Comparison of ENCODE assay signal across 11 mouse cellular contexts in the genomic region with DNA sequence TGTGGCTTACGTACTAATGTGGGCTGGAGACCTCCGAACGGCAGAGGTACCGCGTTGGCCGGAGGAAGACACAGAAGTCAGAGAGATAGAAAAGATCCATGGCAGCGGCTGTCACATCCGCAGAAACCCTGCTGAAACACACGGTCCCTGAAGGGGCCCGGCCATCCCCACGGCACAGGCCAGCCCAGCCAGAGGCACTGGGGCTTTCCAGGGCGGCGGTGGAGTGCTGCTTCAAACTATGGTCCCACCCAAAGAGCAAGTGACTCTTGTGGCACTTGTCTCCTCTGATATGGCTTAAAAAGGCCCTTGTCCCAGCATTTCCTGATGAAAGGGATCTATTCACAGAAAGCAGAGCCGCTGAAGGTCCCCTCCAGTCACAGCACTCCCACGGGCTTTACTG. TPM values are rescaled to one million over a fixed set of nuclear protein-coding genes. Genes with fewer than 3 reads are reported as not detected.
DNase-seq lines count a peak whose midpoint lies in the region; ATAC-seq lines count a peak whose summit lies in the region.
"Had no signal": no experiment of that assay in that cellular context is flagged by ENCODE, and none has a peak within 500 bp of the region (broad histone marks: within the 10 kb centered on the region; RNA-seq: fewer than 3 reads in every experiment).

No protein-coding gene starts in this region.

- DNase-seq in heart, adult 8-10 months (ENCODE audit: low spot score): no peak
- peak; percentile 39 for DNase-seq in brain, adult 2 months (ENCODE audit: low read depth, low spot score)
- DNase-seq in frontal cortex, postnatal 14 days (ENCODE audit: low spot score in 2 of 2): no peak
- no peak for DNase-seq in adrenal gland, postnatal 25 days
- DNase-seq in c-Kit-positive CD71-positive TER-119-positive erythroid progenitor cells, embryonic 14.5 days (ENCODE audit: low spot score): no peak
- DNase-seq: adrenal gland, adult 8-10 months; gastrocnemius, postnatal 14 days had no signal

- peak; percentile 49; the same call in 1 of the 2 replicates for ATAC-seq in heart, embryonic 12.5 days (ENCODE audit: insufficient number of reproducible peaks, low FRiP score)
- ATAC-seq in hindbrain, embryonic 13.5 days (ENCODE audit: low FRiP score): no peak
- peak; percentile 67 for ATAC-seq in lung, embryonic 16.5 days (ENCODE audit: low read depth)

- WGBS in heart, embryonic 12.5 days: 11% methylated on average over 15 of the region's 15 CpGs
- 54% methylated on average over 15 of the region's 15 CpGs for WGBS in hindbrain, embryonic 13.5 days
- 40% methylated on average over 15 of the region's 15 CpGs for WGBS in lung, embryonic 16.5 days

- H3K27ac ChIP-seq in heart, embryonic 12.5 days (ENCODE audit: poor library complexity, severe bottlenecking): peak overlapping the region; percentile 89
- 0 out of 2 replicates have a peak overlapping the region, but pooled peaks have one; percentile 46 for H3K27ac ChIP-seq in hindbrain, embryonic 13.5 days
- peak overlapping the region; percentile 94 for H3K27ac ChIP-seq in lung, embryonic 16.5 days (ENCODE audit: low read length)

- peaks cover 15% of the 10 kb centered on the region for H3K36me3 ChIP-seq in heart, embryonic 12.5 days
- H3K36me3 ChIP-seq in hindbrain, embryonic 13.5 days: peaks cover 24% of the 10 kb centered on the region
- H3K36me3 ChIP-seq in lung, embryonic 16.5 days (ENCODE audit: control insufficient read depth, insufficient read depth, low read length): peaks cover 5% of the 10 kb centered on the region; the same call in 1 of the 2 replicates

- H3K4me2 ChIP-seq in heart, embryonic 12.5 days: peak overlapping the region; percentile 68
- H3K4me2 ChIP-seq in hindbrain, embryonic 13.5 days: peak overlapping the region; percentile 10; the same call in 1 of the 2 replicates
- H3K4me2 ChIP-seq in lung, embryonic 16.5 days (ENCODE audit: low read depth, low read length): peak overlapping the region; percentile 46

- peak overlapping the region; percentile 25 for H3K4me3 ChIP-seq in heart, embryonic 12.5 days
- no peak overlapping the region for H3K4me3 ChIP-seq in hindbrain, embryonic 13.5 days
- H3K4me3 ChIP-seq in lung, embryonic 16.5 days (ENCODE audit: low read length): peak overlapping the region; percentile 37

- peak overlapping the region; percentile 57 for H3K9ac ChIP-seq in heart, embryonic 12.5 days
- H3K9ac ChIP-seq in hindbrain, embryonic 13.5 days: no peak overlapping the region
- peak overlapping the region; percentile 53 for H3K9ac ChIP-seq in lung, embryonic 16.5 days (ENCODE audit: low read length)

- no peaks in the 10 kb centered on the region for H3K9me3 ChIP-seq in heart, embryonic 12.5 days (replicated peaks)
- no peaks in the 10 kb centered on the region for H3K9me3 ChIP-seq in hindbrain, embryonic 13.5 days
- H3K9me3 ChIP-seq in lung, embryonic 16.5 days (ENCODE audit: control insufficient read depth, low read length): no peaks in the 10 kb centered on the region

- no peaks in the 10 kb centered on the region for H3K27me3 ChIP-seq in heart, embryonic 12.5 days (replicated peaks)
- no peaks in the 10 kb centered on the region for H3K27me3 ChIP-seq in hindbrain, embryonic 13.5 days
- no peaks in the 10 kb centered on the region for H3K27me3 ChIP-seq in lung, embryonic 16.5 days (ENCODE audit: control insufficient read depth, insufficient read depth, low read depth, low read length)

- H3K4me1 ChIP-seq in heart, embryonic 12.5 days (replicated peaks): peaks cover 75% of the 10 kb centered on the region
- H3K4me1 ChIP-seq in hindbrain, embryonic 13.5 days (replicated peaks): peaks cover 41% of the 10 kb centered on the region
- H3K4me1 ChIP-seq in lung, embryonic 16.5 days (replicated peaks; ENCODE audit: control insufficient read depth, insufficient read depth, low read length): peaks cover 59% of the 10 kb centered on the region

RNA-seq across cellular contexts. Expression of a gene that starts 19.1 kb away (rescaled TPM):
- 19.0 and 21.4 TPM in 2 replicates for polyA plus RNA-seq in heart, embryonic 12.5 days (2016; fragmentation: Nextera tagmentation; extraction: Ambion mirVana)
- 10 to 100 TPM; 12.3 to 16.8 (median 13.4) TPM for total RNA-seq in heart, adult 8-10 months (2022)
- polyA plus RNA-seq in hindbrain, embryonic 13.5 days (2015; fragmentation: Nextera tagmentation; extraction: Ambion mirVana): 15.0 and 18.7 TPM in 2 replicates
- polyA plus RNA-seq in lung, embryonic 16.5 days (2015; fragmentation: Nextera tagmentation; extraction: Ambion mirVana): 13.2 and 15.1 TPM in 2 replicates
- 18.9 and 22.7 TPM in 2 replicates for total RNA-seq in adrenal gland, postnatal 25 days (2021)

RNA-seq across cellular contexts. Expression of a gene that starts 28.9 kb away (rescaled TPM):
- polyA plus RNA-seq in heart, embryonic 12.5 days (2016; fragmentation: Nextera tagmentation; extraction: Ambion mirVana): not detected in 2 replicates
- total RNA-seq in heart, adult 8-10 months (2022): not detected
- polyA plus RNA-seq in hindbrain, embryonic 13.5 days (2015; fragmentation: Nextera tagmentation; extraction: Ambion mirVana): not detected in 2 replicates
- polyA plus RNA-seq in lung, embryonic 16.5 days (2015; fragmentation: Nextera tagmentation; extraction: Ambion mirVana): not detected in 2 replicates
- total RNA-seq in adrenal gland, postnatal 25 days (2021): not detected in 2 replicates
- total RNA-seq: adrenal gland, adult 8-10 months; gastrocnemius, postnatal 14 days; megakaryocyte-erythroid progenitor cell, adult 5-6 weeks had no signal

Comparison
In these comparisons a context has a peak if more than half of its experiments do, and no peak if none do; other contexts are left out.
1. H3K4me2 ChIP-seq: peak in every context shown above with its lines; median percentile 68 in heart, embryonic 12.5 days; 46 in lung, embryonic 16.5 days; 10 in hindbrain, embryonic 13.5 days.